Mouse (Mus musculus): ENCODE results near the gene Olfr613. TPM values are rescaled to one million over a fixed set of nuclear protein-coding genes. Genes with fewer than 3 reads are reported as not detected.
"Not testable (repeated sequence)": the region's sequence is repeated elsewhere in the genome, so short reads cannot be mapped to it uniquely, and the experiment has no call there.

Olfr613 gene
- polyA plus RNA-seq (2012; rRNA removed), result not detected in 2 replicates

DNA sequence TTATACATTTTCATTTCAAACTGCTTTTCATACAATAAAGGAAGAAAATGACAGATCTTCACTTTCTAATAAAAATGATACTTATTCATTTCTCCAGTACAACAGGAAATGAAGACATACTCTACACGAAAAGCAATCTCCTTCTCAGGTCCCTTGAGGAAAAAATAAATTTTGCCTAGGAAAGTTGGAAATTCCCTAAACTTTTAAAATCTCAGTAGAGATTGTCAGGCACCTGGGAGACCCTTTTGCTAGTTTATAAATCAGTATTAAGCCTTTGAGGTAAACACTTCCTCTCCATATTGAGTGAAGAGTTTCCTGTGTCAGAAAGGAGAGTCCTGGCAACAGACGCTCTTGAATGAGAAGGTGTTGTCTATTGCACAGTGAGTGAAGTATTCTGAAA is at the start of gene Olfr613:
Gene Olfr613, plus strand, starts transcription at position 301 of the 400 bp plus-strand sequence.
- H3K27ac ChIP-seq (ENCODE audit: control insufficient read depth, insufficient read depth, low read length), result no peak within 1 kb of the TSS
- no peak for DNase-seq
- H3K4me3 ChIP-seq (ENCODE audit: control insufficient read depth, insufficient read depth, low read length), result no peak within 1 kb of the TSS
- TF ChIP-seq CTCF (IDR thresholded peaks at IDR 0.05; ENCODE audit: borderline replicate concordance, control insufficient read depth, extremely low read depth, insufficient read depth, low read length, poor library complexity) (no peak), POLR2A (IDR thresholded peaks at IDR 0.05; ENCODE audit: control insufficient read depth, extremely low read depth, insufficient read depth, low read length, poor library complexity) (no peak)
- H3K4me1 ChIP-seq (replicated peaks; ENCODE audit: control insufficient read depth, insufficient read depth, low read length), result no peaks in the 10 kb centered on the region
- no peaks in the 10 kb centered on the region for H3K36me3 ChIP-seq (ENCODE audit: control insufficient read depth, insufficient read depth, low read length)
- H3K27me3 ChIP-seq (ENCODE audit: control insufficient read depth, insufficient read depth, low read length), result no peaks in the 10 kb centered on the region
- WGBS, result 41% methylated on average over 2 of the region's 2 CpGs

DNA sequence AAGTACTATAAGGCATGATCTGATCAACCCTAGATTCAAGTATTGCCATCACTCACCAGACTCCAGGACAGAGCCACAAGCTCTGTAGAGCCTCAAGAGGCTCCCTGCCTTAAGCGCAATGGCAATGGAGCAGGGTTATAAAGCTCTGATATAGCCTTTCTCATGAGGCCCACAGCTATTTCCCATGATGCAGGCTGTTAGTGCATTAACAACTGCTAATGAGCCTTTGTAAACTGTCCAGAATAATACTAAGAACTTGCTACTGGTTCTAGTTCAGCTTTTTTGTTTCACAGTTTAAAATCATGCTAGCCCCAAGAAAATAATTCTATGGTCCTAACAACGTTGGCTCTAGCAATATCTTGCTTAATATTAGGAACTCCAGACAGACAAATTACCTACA is 35.9 kb upstream of the Olfr613 start, which contains the start of gene Olfr610:
Gene Olfr610, minus strand, starts transcription at position 101 of the 400 bp plus-strand sequence.
- H3K36me3 ChIP-seq (ENCODE audit: control insufficient read depth, insufficient read depth, low read length), result no peaks in the 10 kb centered on the region
- no peaks in the 10 kb centered on the region for H3K4me1 ChIP-seq (replicated peaks; ENCODE audit: control insufficient read depth, insufficient read depth, low read length)
- 91% methylated on average over 2 of the region's 2 CpGs for WGBS
- TF ChIP-seq CTCF (IDR thresholded peaks at IDR 0.05; ENCODE audit: borderline replicate concordance, control insufficient read depth, extremely low read depth, insufficient read depth, low read length, poor library complexity), result no peak
- TF ChIP-seq POLR2A (IDR thresholded peaks at IDR 0.05; ENCODE audit: control insufficient read depth, extremely low read depth, insufficient read depth, low read length, poor library complexity), result no peak
- H3K27me3 ChIP-seq (ENCODE audit: control insufficient read depth, insufficient read depth, low read length), result no peaks in the 10 kb centered on the region
- H3K27ac ChIP-seq (ENCODE audit: control insufficient read depth, insufficient read depth, low read length), result no peak within 1 kb of the TSS
- H3K4me3 ChIP-seq (ENCODE audit: control insufficient read depth, insufficient read depth, low read length), result no peak within 1 kb of the TSS
- no peak for DNase-seq

GRCm38 (mm10) chr7:103520746-103521145 is 27.1 kb upstream of the Olfr613 start, which contains the start of gene Olfr611:
Gene Olfr611 (minus strand): TSS chr7:103520846.
- not testable (repeated sequence) for H3K4me3 ChIP-seq (ENCODE audit: control insufficient read depth, insufficient read depth, low read length); DNase-seq; H3K36me3 ChIP-seq (ENCODE audit: control insufficient read depth, insufficient read depth, low read length); H3K27me3 ChIP-seq (ENCODE audit: control insufficient read depth, insufficient read depth, low read length); H3K4me1 ChIP-seq (replicated peaks; ENCODE audit: control insufficient read depth, insufficient read depth, low read length); H3K27ac ChIP-seq (ENCODE audit: control insufficient read depth, insufficient read depth, low read length)
- 79% methylated on average over 1 of the region's 1 CpGs for WGBS

- H3K4me1 ChIP-seq (replicated peaks; ENCODE audit: control insufficient read depth, insufficient read depth, low read length); H3K27ac ChIP-seq (ENCODE audit: control insufficient read depth, insufficient read depth, low read length); H3K36me3 ChIP-seq (ENCODE audit: control insufficient read depth, insufficient read depth, low read length); DNase-seq; H3K27me3 ChIP-seq (ENCODE audit: control insufficient read depth, insufficient read depth, low read length); H3K4me3 ChIP-seq (ENCODE audit: control insufficient read depth, insufficient read depth, low read length): not testable (repeated sequence)
- WGBS, result 93% methylated on average over 2 of the region's 2 CpGs
These were observed 5.3 kb upstream of the Olfr613 start, which contains the start of gene Olfr612 for GRCm38 (mm10) chr7:103542617-103543016. Gene Olfr612 (minus strand): TSS chr7:103542717.

DNA sequence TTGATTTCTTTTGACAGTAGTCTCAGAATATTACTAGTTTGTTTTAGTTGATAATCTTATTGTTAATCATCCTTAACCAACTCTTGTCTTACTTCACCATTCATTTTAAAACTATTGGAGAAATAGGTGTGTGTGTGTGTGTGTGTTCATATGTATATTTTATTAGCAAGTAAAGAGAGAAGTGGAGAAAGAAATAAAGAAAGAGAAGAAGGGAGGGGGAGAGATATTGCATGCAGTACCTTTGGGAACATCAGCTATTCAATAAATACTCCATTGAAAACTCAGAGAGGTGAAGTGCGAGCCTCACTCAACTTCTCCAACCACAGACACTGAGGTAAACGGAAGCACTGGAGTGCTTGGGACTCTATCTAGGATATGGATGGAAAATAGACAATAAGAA is 7.9 kb downstream of the Olfr613 start, which contains the start of gene Olfr615:
Gene Olfr615, plus strand, starts transcription at position 301 of the 400 bp plus-strand sequence.
- H3K27me3 ChIP-seq (ENCODE audit: control insufficient read depth, insufficient read depth, low read length), result no peaks in the 10 kb centered on the region
- H3K27ac ChIP-seq (ENCODE audit: control insufficient read depth, insufficient read depth, low read length), result no peak within 1 kb of the TSS
- no peak for TF ChIP-seq CTCF (IDR thresholded peaks at IDR 0.05; ENCODE audit: borderline replicate concordance, control insufficient read depth, extremely low read depth, insufficient read depth, low read length, poor library complexity)
- TF ChIP-seq POLR2A (IDR thresholded peaks at IDR 0.05; ENCODE audit: control insufficient read depth, extremely low read depth, insufficient read depth, low read length, poor library complexity), result no peak
- H3K36me3 ChIP-seq (ENCODE audit: control insufficient read depth, insufficient read depth, low read length), result no peaks in the 10 kb centered on the region
- no peaks in the 10 kb centered on the region for H3K4me1 ChIP-seq (replicated peaks; ENCODE audit: control insufficient read depth, insufficient read depth, low read length)
- 86% methylated on average over 2 of the region's 2 CpGs for WGBS
- no peak for DNase-seq
- H3K4me3 ChIP-seq (ENCODE audit: control insufficient read depth, insufficient read depth, low read length), result no peak within 1 kb of the TSS

DNA sequence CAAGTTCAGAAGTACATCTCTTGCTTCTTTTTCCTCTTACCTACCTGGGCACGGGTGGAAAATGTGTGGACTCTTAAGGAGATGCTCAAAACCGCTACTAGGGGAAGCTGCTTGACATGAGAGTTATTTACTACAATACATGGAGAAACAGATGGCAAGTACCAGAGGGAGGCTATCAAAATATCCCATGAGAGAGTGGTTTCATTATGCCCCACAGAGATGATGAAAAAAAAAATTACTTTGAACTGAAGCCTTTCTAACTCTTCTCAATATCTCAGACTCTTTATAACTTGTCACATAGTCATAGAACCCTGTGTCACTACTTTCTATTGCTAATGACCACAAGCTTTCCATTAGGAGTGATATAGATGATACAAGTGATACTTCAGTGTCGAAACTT is 21.2 kb downstream of the Olfr613 start, which contains the start of gene Olfr616:
Gene Olfr616, minus strand, starts transcription at position 101 of the 400 bp plus-strand sequence.
- Histone ChIP-seq H3K4me3 (ENCODE audit: control insufficient read depth, insufficient read depth, low read length) (no peak within 1 kb of the TSS), H3K36me3 (ENCODE audit: control insufficient read depth, insufficient read depth, low read length) (no peaks in the 10 kb centered on the region), H3K27me3 (ENCODE audit: control insufficient read depth, insufficient read depth, low read length) (no peaks in the 10 kb centered on the region), H3K27ac (ENCODE audit: control insufficient read depth, insufficient read depth, low read length) (no peak within 1 kb of the TSS), H3K4me1 (replicated peaks; ENCODE audit: control insufficient read depth, insufficient read depth, low read length) (no peaks in the 10 kb centered on the region)
- no peak for DNase-seq
- TF ChIP-seq CTCF (IDR thresholded peaks at IDR 0.05; ENCODE audit: borderline replicate concordance, control insufficient read depth, extremely low read depth, insufficient read depth, low read length, poor library complexity) (no peak), POLR2A (IDR thresholded peaks at IDR 0.05; ENCODE audit: control insufficient read depth, extremely low read depth, insufficient read depth, low read length, poor library complexity) (no peak)
- WGBS, result 90% methylated on average over 3 of the region's 3 CpGs

- WGBS, result 96% methylated on average over 1 of the region's 1 CpGs
- TF ChIP-seq POLR2A (IDR thresholded peaks at IDR 0.05; ENCODE audit: control insufficient read depth, extremely low read depth, insufficient read depth, low read length, poor library complexity), result no peak
- no peak for TF ChIP-seq CTCF (IDR thresholded peaks at IDR 0.05; ENCODE audit: borderline replicate concordance, control insufficient read depth, extremely low read depth, insufficient read depth, low read length, poor library complexity)
- no peaks in the 10 kb centered on the region for H3K4me1 ChIP-seq (replicated peaks; ENCODE audit: control insufficient read depth, insufficient read depth, low read length)
- no peaks in the 10 kb centered on the region for H3K36me3 ChIP-seq (ENCODE audit: control insufficient read depth, insufficient read depth, low read length)
- H3K4me3 ChIP-seq (ENCODE audit: control insufficient read depth, insufficient read depth, low read length), result no peak within 1 kb of the TSS
- DNase-seq, result no peak
- no peak within 1 kb of the TSS for H3K27ac ChIP-seq (ENCODE audit: control insufficient read depth, insufficient read depth, low read length)
- no peaks in the 10 kb centered on the region for H3K27me3 ChIP-seq (ENCODE audit: control insufficient read depth, insufficient read depth, low read length)
These were observed 24.9 kb downstream of the Olfr613 start, which contains the start of gene Olfr617 for GRCm38 (mm10) chr7:103572761-103573160. Gene Olfr617 (plus strand): TSS chr7:103573061.
